Mouse (Mus musculus) left cerebral cortex, postnatal 36 days (tissue): ENCODE measurements at regions not wholly inside any gene's neighbourhood (a gene's known extent, or its start where the extent isn't known, plus 50 kb on each side); places are given as distances from the start of the nearest gene placed in this dataset.

Experiments used
- DNase-seq, 2 experiments: peaks; one replicate each; pipeline ENCODE4 v3.0.0; 2021 to 2022; ENCODE audit warnings: low spot score in 2 of 2, mixed read lengths in 1 of 2
- intact Hi-C: fragments of 180-260 bp; cut with DNase I; formaldehyde crosslinking; loops from one replicate; pipeline ENCODE4 v1.15.1; 2025

- DNase-seq: no peak
- intact Hi-C loops: no loop called here
Observed at GRCm38 (mm10) chr6:66217543-66217942, 265.1 kb downstream of the 4930544G11Rik start.

GRCm38 (mm10) chr6:66224164-66224903 is 271.9 kb downstream of the 4930544G11Rik start:
- no peak for DNase-seq

GRCm38 (mm10) chr6:66236368-66236767 is 284.0 kb downstream of the 4930544G11Rik start:
- no peak for DNase-seq
- intact Hi-C loops: no loop called here

More at GRCm38 (mm10) chr6:66224164-66224903, 271.9 kb downstream of the 4930544G11Rik start:
- intact Hi-C loops: no loop called here

GRCm38 (mm10) chr6:66255378-66255777 is 279.8 kb upstream of the Mad2l1 start:
- DNase-seq: no peak
- intact Hi-C loops: no loop called here

GRCm38 (mm10) chr6:66263429-66263828 is 271.8 kb upstream of the Mad2l1 start:
- intact Hi-C loops: no loop called here
- DNase-seq: no peak

- no peak for DNase-seq
- intact Hi-C loops: no loop called here
Observed at GRCm38 (mm10) chr6:66263918-66264317, 271.3 kb upstream of the Mad2l1 start.

- no peak for DNase-seq
- intact Hi-C loops: no loop called here
Observed at GRCm38 (mm10) chr6:66268427-66268826, 266.8 kb upstream of the Mad2l1 start.

- DNase-seq: no peak
- intact Hi-C loops: no loop called here
Observed at GRCm38 (mm10) chr6:66271414-66272206, 263.6 kb upstream of the Mad2l1 start.

GRCm38 (mm10) chr6:66272216-66272615 is 263.0 kb upstream of the Mad2l1 start:
- DNase-seq: no peak
- intact Hi-C loops: no loop called here

- DNase-seq: no peak
- intact Hi-C loops: no loop called here
Observed at GRCm38 (mm10) chr6:66274737-66275136, 260.5 kb upstream of the Mad2l1 start.

- intact Hi-C loops: no loop called here
- DNase-seq: no peak
Observed at GRCm38 (mm10) chr6:66280701-66281100, 254.5 kb upstream of the Mad2l1 start.

GRCm38 (mm10) chr6:66282566-66283115 is 252.5 kb upstream of the Mad2l1 start:
- intact Hi-C loops: no loop called here
- DNase-seq: no peak

- DNase-seq: no peak
- intact Hi-C loops: no loop called here
Observed at GRCm38 (mm10) chr6:66283521-66283920, 251.7 kb upstream of the Mad2l1 start.

- DNase-seq: peak; percentile 30 to 51
- intact Hi-C loops: no loop called here
Observed at GRCm38 (mm10) chr6:66287607-66288006, 247.6 kb upstream of the Mad2l1 start.

- DNase-seq: no peak
- intact Hi-C loops: no loop called here
Observed at GRCm38 (mm10) chr6:66289196-66289595, 246.0 kb upstream of the Mad2l1 start.

GRCm38 (mm10) chr6:66291576-66291975 is 243.6 kb upstream of the Mad2l1 start:
- intact Hi-C loops: no loop called here

GRCm38 (mm10) chr6:66298056-66298455 is 237.1 kb upstream of the Mad2l1 start:
- intact Hi-C loops: no loop called here
- no peak for DNase-seq

More at GRCm38 (mm10) chr6:66291576-66291975, 243.6 kb upstream of the Mad2l1 start:
- no peak for DNase-seq

GRCm38 (mm10) chr6:66300189-66300588 is 235.0 kb upstream of the Mad2l1 start:
- no peak for DNase-seq
- intact Hi-C loops: no loop called here

GRCm38 (mm10) chr6:66344848-66345247 is 190.3 kb upstream of the Mad2l1 start:
- intact Hi-C loops: no loop called here
- DNase-seq: no peak

GRCm38 (mm10) chr6:66347356-66347755 is 187.8 kb upstream of the Mad2l1 start:
- intact Hi-C loops: no loop called here
- no peak for DNase-seq

GRCm38 (mm10) chr6:66361130-66361529 is 174.1 kb upstream of the Mad2l1 start:
- DNase-seq: peak; percentile 7 to 10
- intact Hi-C loops: no loop called here
